Mouse (Mus musculus): ENCODE results near the gene Zfp354b. TPM values are rescaled to one million over a fixed set of nuclear protein-coding genes. Genes with fewer than 3 reads are reported as not detected.

Zfp354b gene
- 1.8 and 1.9 TPM in 2 replicates for polyA plus RNA-seq (2012; rRNA removed)

DNA sequence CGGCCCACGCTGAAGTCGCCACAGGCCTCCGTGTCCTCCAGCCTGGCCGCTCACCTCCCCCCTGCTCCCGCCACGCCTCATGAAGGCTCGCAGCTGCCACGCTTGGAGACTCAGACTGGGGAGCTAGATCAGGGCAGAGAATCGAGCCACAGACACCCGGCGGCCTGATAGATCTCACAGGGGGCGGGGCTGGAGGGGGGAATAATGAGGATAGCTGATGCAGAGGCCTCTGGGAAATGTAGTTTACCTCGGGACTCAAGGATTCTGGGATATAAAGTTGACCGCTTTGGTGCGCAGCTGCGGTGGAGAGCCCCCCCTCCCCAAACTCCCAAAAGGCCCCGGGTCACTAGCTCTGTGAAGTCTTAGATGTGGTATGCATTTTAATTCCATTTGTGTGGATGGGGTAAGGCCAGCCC is at the start of gene Zfp354b:
Zfp354b (minus strand) TSS at position 183 of the 416 bp plus-strand sequence.
- no peak for TF ChIP-seq POLR2A (IDR thresholded peaks at IDR 0.05; ENCODE audit: control insufficient read depth, low read depth, low read length)
- Histone ChIP-seq H3K27ac (ENCODE audit: control insufficient read depth, insufficient read depth, low read depth, low read length) (no peak within 1 kb of the TSS), H3K27me3 (ENCODE audit: control insufficient read depth, insufficient read depth, low read length) (no peaks in the 10 kb centered on the region), H3K4me1 (ENCODE audit: control insufficient read depth, insufficient read depth, low read length) (peaks cover 17% of the 10 kb centered on the region), H3K36me3 (ENCODE audit: control insufficient read depth, insufficient read depth, low read length) (no peaks in the 10 kb centered on the region), H3K4me3 (ENCODE audit: control insufficient read depth, low read depth, low read length) (peak within 1 kb of the TSS; percentile 83)

DNA sequence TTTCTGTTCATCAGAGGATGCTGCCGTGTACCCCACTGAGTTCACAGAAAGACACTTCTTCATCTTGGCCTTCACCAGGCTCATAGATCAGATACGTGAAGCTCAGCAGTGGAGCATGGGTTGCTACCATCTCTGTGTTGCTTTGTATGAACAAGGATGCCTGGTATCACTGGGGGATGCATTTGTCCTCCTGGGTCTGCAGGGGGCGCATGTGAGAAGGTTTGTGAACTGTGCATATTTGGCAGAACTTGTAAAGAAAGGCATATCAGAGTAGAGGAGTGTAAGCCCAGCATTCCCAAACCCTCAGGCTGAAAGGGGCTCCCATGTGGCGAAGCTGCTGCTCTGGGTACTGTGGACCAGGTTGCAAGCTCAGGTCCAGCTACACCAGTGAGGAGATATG is 45.8 kb upstream of the Zfp354b start:
- TF ChIP-seq CTCF (IDR thresholded peaks at IDR 0.05; ENCODE audit: control insufficient read depth, insufficient read depth, insufficient replicate concordance, low read depth, low read length) (peak; percentile 34; the same call in 1 of the 2 replicates), POLR2A (IDR thresholded peaks at IDR 0.05; ENCODE audit: control insufficient read depth, low read depth, low read length) (no peak)
- no peaks in the 10 kb centered on the region for H3K27me3 ChIP-seq (ENCODE audit: control insufficient read depth, insufficient read depth, low read length)
- H3K4me1 ChIP-seq (ENCODE audit: control insufficient read depth, insufficient read depth, low read length) = no peaks in the 10 kb centered on the region
- no peak overlapping the region for H3K27ac ChIP-seq (ENCODE audit: control insufficient read depth, insufficient read depth, low read depth, low read length)
- no peak overlapping the region for H3K4me3 ChIP-seq (ENCODE audit: control insufficient read depth, low read depth, low read length)
- no peaks in the 10 kb centered on the region for H3K36me3 ChIP-seq (ENCODE audit: control insufficient read depth, insufficient read depth, low read length)

DNA sequence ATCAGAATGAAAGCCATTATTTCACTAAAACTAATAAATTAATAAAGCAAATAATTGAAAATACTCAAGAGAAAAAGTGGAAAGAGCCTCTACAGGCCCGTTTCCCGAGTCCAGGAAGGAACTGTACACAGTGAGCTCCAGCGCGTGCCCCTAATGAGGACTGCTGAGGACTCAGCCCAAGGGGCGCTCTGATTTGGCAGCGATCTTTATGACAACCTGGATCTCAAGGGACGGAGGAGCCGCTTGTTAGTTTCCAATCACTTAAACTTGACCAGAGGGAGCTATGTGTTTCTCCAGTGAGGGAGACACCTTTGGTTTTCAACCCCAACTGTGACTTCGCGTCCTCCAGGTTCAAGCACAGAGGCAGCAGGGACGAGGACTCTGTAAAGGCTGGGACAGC is 34.8 kb upstream of the Zfp354b start, which contains the start of gene Olfr1378:
Olfr1378 (plus strand) TSS at position 301 of the 400 bp plus-strand sequence.
- no peaks in the 10 kb centered on the region for H3K36me3 ChIP-seq (ENCODE audit: control insufficient read depth, insufficient read depth, low read length)
- H3K4me3 ChIP-seq (ENCODE audit: control insufficient read depth, low read depth, low read length) = no peak within 1 kb of the TSS
- H3K27me3 ChIP-seq (ENCODE audit: control insufficient read depth, insufficient read depth, low read length) = no peaks in the 10 kb centered on the region
- no peak for TF ChIP-seq POLR2A (IDR thresholded peaks at IDR 0.05; ENCODE audit: control insufficient read depth, low read depth, low read length)
- TF ChIP-seq CTCF (IDR thresholded peaks at IDR 0.05; ENCODE audit: control insufficient read depth, insufficient read depth, insufficient replicate concordance, low read depth, low read length) = no peak
- 0 out of 2 replicates have a peak, but pooled peaks cover 2% of the 10 kb centered on the region for H3K4me1 ChIP-seq (ENCODE audit: control insufficient read depth, insufficient read depth, low read length)
- no peak within 1 kb of the TSS for H3K27ac ChIP-seq (ENCODE audit: control insufficient read depth, insufficient read depth, low read depth, low read length)

- Histone ChIP-seq H3K4me3 (ENCODE audit: control insufficient read depth, low read depth, low read length) (no peak overlapping the region), H3K36me3 (ENCODE audit: control insufficient read depth, insufficient read depth, low read length) (no peaks in the 10 kb centered on the region), H3K27ac (ENCODE audit: control insufficient read depth, insufficient read depth, low read depth, low read length) (no peak overlapping the region), H3K4me1 (ENCODE audit: control insufficient read depth, insufficient read depth, low read length) (0 out of 2 replicates have a peak, but pooled peaks cover 2% of the 10 kb centered on the region), H3K27me3 (ENCODE audit: control insufficient read depth, insufficient read depth, low read length) (no peaks in the 10 kb centered on the region)
- TF ChIP-seq CTCF (IDR thresholded peaks at IDR 0.05; ENCODE audit: control insufficient read depth, insufficient read depth, insufficient replicate concordance, low read depth, low read length) = no peak
- no peak for TF ChIP-seq POLR2A (IDR thresholded peaks at IDR 0.05; ENCODE audit: control insufficient read depth, low read depth, low read length)
These were observed 33.5 kb upstream of the Zfp354b start for GRCm38 (mm10) chr11:50964886-50965285.

- no peak within 1 kb of the TSS for H3K27ac ChIP-seq (ENCODE audit: control insufficient read depth, insufficient read depth, low read depth, low read length)
- H3K27me3 ChIP-seq (ENCODE audit: control insufficient read depth, insufficient read depth, low read length) = no peaks in the 10 kb centered on the region
- TF ChIP-seq POLR2A (IDR thresholded peaks at IDR 0.05; ENCODE audit: control insufficient read depth, low read depth, low read length) (no peak), CTCF (IDR thresholded peaks at IDR 0.05; ENCODE audit: control insufficient read depth, insufficient read depth, insufficient replicate concordance, low read depth, low read length) (no peak)
- no peak within 1 kb of the TSS for H3K4me3 ChIP-seq (ENCODE audit: control insufficient read depth, low read depth, low read length)
- no peaks in the 10 kb centered on the region for H3K36me3 ChIP-seq (ENCODE audit: control insufficient read depth, insufficient read depth, low read length)
- peaks cover 6% of the 10 kb centered on the region for H3K4me1 ChIP-seq (ENCODE audit: control insufficient read depth, insufficient read depth, low read length)
These were observed 22.2 kb upstream of the Zfp354b start, which contains the start of gene Prop1 for GRCm38 (mm10) chr11:50953665-50954064. Gene Prop1 (minus strand): TSS chr11:50953765.

- TF ChIP-seq CTCF (IDR thresholded peaks at IDR 0.05; ENCODE audit: control insufficient read depth, insufficient read depth, insufficient replicate concordance, low read depth, low read length) (no peak), POLR2A (IDR thresholded peaks at IDR 0.05; ENCODE audit: control insufficient read depth, low read depth, low read length) (no peak)
- no peak overlapping the region for H3K27ac ChIP-seq (ENCODE audit: control insufficient read depth, insufficient read depth, low read depth, low read length)
- H3K36me3 ChIP-seq (ENCODE audit: control insufficient read depth, insufficient read depth, low read length) = no peaks in the 10 kb centered on the region
- H3K4me1 ChIP-seq (ENCODE audit: control insufficient read depth, insufficient read depth, low read length) = peaks cover 6% of the 10 kb centered on the region
- H3K4me3 ChIP-seq (ENCODE audit: control insufficient read depth, low read depth, low read length) = no peak overlapping the region
- no peaks in the 10 kb centered on the region for H3K27me3 ChIP-seq (ENCODE audit: control insufficient read depth, insufficient read depth, low read length)
These were observed 20.9 kb upstream of the Zfp354b start for GRCm38 (mm10) chr11:50952290-50952689.

GRCm38 (mm10) chr11:50943506-50943905 is 12.1 kb upstream of the Zfp354b start, which contains the start of gene 4933414I15Rik:
Gene 4933414I15Rik (minus strand): TSS chr11:50943765.
- H3K4me3 ChIP-seq (ENCODE audit: control insufficient read depth, low read depth, low read length) = peak within 1 kb of the TSS; percentile 85
- peak within 1 kb of the TSS; percentile 90 for H3K27ac ChIP-seq (ENCODE audit: control insufficient read depth, insufficient read depth, low read depth, low read length)
- no peaks in the 10 kb centered on the region for H3K27me3 ChIP-seq (ENCODE audit: control insufficient read depth, insufficient read depth, low read length)
- H3K36me3 ChIP-seq (ENCODE audit: control insufficient read depth, insufficient read depth, low read length) = no peaks in the 10 kb centered on the region
- TF ChIP-seq CTCF (IDR thresholded peaks at IDR 0.05; ENCODE audit: control insufficient read depth, insufficient read depth, insufficient replicate concordance, low read depth, low read length) (no peak), POLR2A (IDR thresholded peaks at IDR 0.05; ENCODE audit: control insufficient read depth, low read depth, low read length) (peak; percentile 84)
- H3K4me1 ChIP-seq (ENCODE audit: control insufficient read depth, insufficient read depth, low read length) = peaks cover 4% of the 10 kb centered on the region
